Mouse (Mus musculus): Measurements from ENCODE around the gene Csnk1g2.
"Not testable (repeated sequence)": the region's sequence is repeated elsewhere in the genome, so short reads cannot be mapped to it uniquely, and the experiment has no call there.

Csnk1g2 gene

GRCm38 (mm10) chr10:80602698-80603325 lies 19.8 kb upstream of the Csnk1g2 start, which contains the start of the genes Scamp4 and Adat3:
Gene Scamp4, plus strand, starts transcription at chr10:80602872.
Gene Adat3, plus strand, starts transcription at chr10:80602880.
- DNase-seq = peak; percentile 92 to 94

GRCm38 (mm10) chr10:80603364-80603763 lies 19.3 kb upstream of the Csnk1g2 start:
- no peak for DNase-seq

- DNase-seq = no peak
Measured at GRCm38 (mm10) chr10:80604001-80604509, 18.6 kb upstream of the Csnk1g2 start.

GRCm38 (mm10) chr10:80604988-80605387 lies 17.6 kb upstream of the Csnk1g2 start:
- no peak for DNase-seq

- DNase-seq = not testable (repeated sequence)
Measured at GRCm38 (mm10) chr10:80605721-80606120, 16.9 kb upstream of the Csnk1g2 start, which contains the start of gene Gm49322. Gene Gm49322, plus strand, starts transcription at chr10:80606021.

GRCm38 (mm10) chr10:80606306-80606705 lies 16.3 kb upstream of the Csnk1g2 start:
- peak in 1 of 2 experiments; percentile 68 for DNase-seq

- DNase-seq = no peak
Measured at GRCm38 (mm10) chr10:80606737-80607350, 15.8 kb upstream of the Csnk1g2 start.

- DNase-seq = no peak
Measured at GRCm38 (mm10) chr10:80608435-80608834, 14.2 kb upstream of the Csnk1g2 start.

GRCm38 (mm10) chr10:80609269-80609924 lies 13.2 kb upstream of the Csnk1g2 start:
- DNase-seq = no peak

- no peak for DNase-seq
Measured at GRCm38 (mm10) chr10:80610116-80610785, 12.4 kb upstream of the Csnk1g2 start.

- DNase-seq = peak; percentile 69 to 77
Measured at GRCm38 (mm10) chr10:80611024-80611423, 11.6 kb upstream of the Csnk1g2 start.

- no peak for DNase-seq
Measured at GRCm38 (mm10) chr10:80611905-80612304, 10.7 kb upstream of the Csnk1g2 start.

- no peak for DNase-seq
Measured at GRCm38 (mm10) chr10:80613821-80614220, 8.8 kb upstream of the Csnk1g2 start.

GRCm38 (mm10) chr10:80614351-80614750 lies 8.3 kb upstream of the Csnk1g2 start:
- no peak for DNase-seq

- DNase-seq = peak; percentile 75 to 86
Measured at GRCm38 (mm10) chr10:80618181-80618580, 4.5 kb upstream of the Csnk1g2 start.

GRCm38 (mm10) chr10:80619465-80620244 lies 3.0 kb upstream of the Csnk1g2 start:
- no peak for DNase-seq

- no peak for DNase-seq
Measured at GRCm38 (mm10) chr10:80620365-80620764, 2.3 kb upstream of the Csnk1g2 start.

GRCm38 (mm10) chr10:80620796-80621689 lies 1.6 kb upstream of the Csnk1g2 start:
- DNase-seq = no peak

GRCm38 (mm10) chr10:80621690-80621939 lies 1.0 kb upstream of the Csnk1g2 start:
- no peak for DNase-seq

GRCm38 (mm10) chr10:80621940-80622660 lies 538 bp upstream of the Csnk1g2 start:
- DNase-seq = peak; percentile 96 to 99

All from thymus, adult 18-20 months (tissue).